Mouse (Mus musculus) MEL (cell line): ENCODE measurements at regions not wholly inside any gene's neighbourhood (a gene's known extent, or its start where the extent isn't known, plus 50 kb on each side); places are given as distances from the start of the nearest gene placed in this dataset.

Source experiments
- DNase-seq: peaks from one replicate; pipeline ENCODE4 v3.0.0; 2011; ENCODE audit warnings: low read depth, low spot score
- H3K27ac ChIP-seq: 2 replicates; pipeline ENCODE4 v1.5.1; 2012; ENCODE audit warnings: low read depth, mild to moderate bottlenecking, control low read depth, low read length, moderate library complexity; ENCODE audit not compliant: control insufficient read depth
- H3K27me3 ChIP-seq, 2 experiments: fragments of 150-350 bp in 1 of 2; sonication (generic) in 1 of 2; 2 replicates each; pipeline ENCODE4 v1.6.1; 2012; ENCODE audit warnings: low read length in 2 of 2, mild to moderate bottlenecking in 2 of 2, improper control_type of control experiment in 1 of 2, moderate library complexity in 1 of 2; ENCODE audit not compliant: insufficient read depth in 2 of 2, control insufficient read depth in 1 of 2
- H3K36me3 ChIP-seq, 2 experiments: 2 replicates each; pipeline ENCODE4 v1.6.1; 2012 to 2014; ENCODE audit warnings: low read length in 2 of 2, improper control_type of control experiment in 1 of 2, inconsistent platforms in 1 of 2, mild to moderate bottlenecking in 1 of 2; ENCODE audit not compliant: insufficient read depth in 2 of 2, control insufficient read depth in 1 of 2
- H3K4me1 ChIP-seq, 2 experiments: fragments of 150-350 bp in 1 of 2; sonication (generic) in 1 of 2; 2 replicates each; pipeline ENCODE4 v1.6.1; 2012; ENCODE audit warnings: low read length in 2 of 2, improper control_type of control experiment in 1 of 2, mild to moderate bottlenecking in 1 of 2; ENCODE audit not compliant: insufficient read depth in 2 of 2, control insufficient read depth in 1 of 2
- H3K4me3 ChIP-seq, 2 experiments: fragments of 150-350 bp in 1 of 2; sonication (generic) in 1 of 2; 2 replicates each; pipeline ENCODE4 v1.5.1; 2012; ENCODE audit warnings: low read depth in 2 of 2, low read length in 2 of 2, mild to moderate bottlenecking in 2 of 2, moderate library complexity in 2 of 2, control low read depth in 1 of 2, improper control_type of control experiment in 1 of 2; ENCODE audit not compliant: control insufficient read depth in 1 of 2, insufficient read depth in 1 of 2
- H3K79me2 ChIP-seq: 2 replicates; pipeline ENCODE4 v1.6.1; 2012; ENCODE audit warnings: mild to moderate bottlenecking, low read length, moderate library complexity; ENCODE audit not compliant: control insufficient read depth, poor library complexity, insufficient read depth
- H3K9ac ChIP-seq: 2 replicates; pipeline ENCODE4 v1.6.1; 2012; ENCODE audit warnings: low read depth, mild to moderate bottlenecking, control low read depth, low read length, moderate library complexity; ENCODE audit not compliant: control insufficient read depth, poor library complexity, severe bottlenecking
- H3K9me3 ChIP-seq: fragments of 150-350 bp; sonication (generic); replicated peaks from 2 replicates; pipeline ENCODE4 v1.6.1; 2012; ENCODE audit warnings: mild to moderate bottlenecking, low read length, improper control_type of control experiment, moderate library complexity; ENCODE audit not compliant: insufficient read depth
- BHLHE40 ChIP-seq: IDR thresholded peaks from 2 replicates; pipeline ENCODE4 v1.6.1; 2012; ENCODE audit warnings: low read depth, mild to moderate bottlenecking, inconsistent platforms, low read length, improper control_type of control experiment, borderline replicate concordance
- EP300 ChIP-seq, 2 experiments: IDR thresholded peaks; 2 replicates each; pipeline ENCODE4 v1.6.1; 2011; ENCODE audit warnings: improper control_type of control experiment in 2 of 2, low read length in 2 of 2, low read depth in 1 of 2, mild to moderate bottlenecking in 1 of 2
- ETS1 ChIP-seq: IDR thresholded peaks from 2 replicates; pipeline ENCODE4 v1.6.1; 2012; ENCODE audit warnings: low read depth, mild to moderate bottlenecking, inconsistent platforms, low read length, improper control_type of control experiment, moderate library complexity
- GABPA ChIP-seq: IDR thresholded peaks from 2 replicates; pipeline ENCODE4 v1.6.1; 2012; ENCODE audit warnings: low read depth, mild to moderate bottlenecking, inconsistent platforms, low read length, improper control_type of control experiment, moderate library complexity
- JUND ChIP-seq: IDR thresholded peaks from 2 replicates; pipeline ENCODE4 v1.6.1; 2011; ENCODE audit warnings: low read depth, mild to moderate bottlenecking, improper control_type of control experiment, low read length
- KAT2A ChIP-seq: conservative IDR thresholded peaks from 2 replicates; pipeline ENCODE4 v1.6.1; 2012; ENCODE audit warnings: low read depth, low read length, improper control_type of control experiment, inconsistent platforms
- MAFK ChIP-seq: IDR thresholded peaks from 2 replicates; pipeline ENCODE4 v1.6.1; 2011; ENCODE audit warnings: low read depth, mild to moderate bottlenecking, low read length, improper control_type of control experiment, borderline replicate concordance
- MAZ ChIP-seq: IDR thresholded peaks from 2 replicates; pipeline ENCODE4 v1.6.1; 2012; ENCODE audit warnings: low read depth, mild to moderate bottlenecking, inconsistent platforms, low read length, improper control_type of control experiment
- MEF2A ChIP-seq: IDR thresholded peaks from 2 replicates; pipeline ENCODE4 v1.6.1; 2014; ENCODE audit warnings: low read depth, mild to moderate bottlenecking, inconsistent platforms, low read length, improper control_type of control experiment; ENCODE audit not compliant: poor library complexity, insufficient replicate concordance, severe bottlenecking; ENCODE audit errors: extremely low read depth
- MXI1 ChIP-seq: IDR thresholded peaks from 2 replicates; pipeline ENCODE4 v1.6.1; 2011; ENCODE audit warnings: mild to moderate bottlenecking, low read depth, low read length, improper control_type of control experiment
- MYC ChIP-seq: IDR thresholded peaks from 2 replicates; pipeline ENCODE4 v1.6.1; 2011; ENCODE audit warnings: low read depth, mild to moderate bottlenecking, low read length, improper control_type of control experiment, moderate library complexity
- POLR2A ChIP-seq, 2 experiments: IDR thresholded peaks; 2 replicates each; pipeline ENCODE4 v1.6.1; 2011 to 2012; ENCODE audit warnings: low read length in 2 of 2, mild to moderate bottlenecking in 2 of 2, control low read depth in 1 of 2, improper control_type of control experiment in 1 of 2, low read depth in 1 of 2, moderate library complexity in 1 of 2; ENCODE audit not compliant: control insufficient read depth in 1 of 2, insufficient read depth in 1 of 2, poor library complexity in 1 of 2
- POLR2AphosphoS2 ChIP-seq: IDR thresholded peaks from 2 replicates; pipeline ENCODE4 v1.6.1; 2011; ENCODE audit warnings: low read length, improper control_type of control experiment
- POLR2AphosphoS5 ChIP-seq: IDR thresholded peaks from 2 replicates; pipeline ENCODE4 v1.6.1; 2012; ENCODE audit warnings: low read depth, borderline replicate concordance, mild to moderate bottlenecking, inconsistent platforms, low read length, moderate library complexity, mixed read lengths
- RCOR1 ChIP-seq: IDR thresholded peaks from 2 replicates; pipeline ENCODE4 v1.6.1; 2012; ENCODE audit warnings: low read depth, mild to moderate bottlenecking, inconsistent platforms, low read length, improper control_type of control experiment
- TAL1 ChIP-seq: IDR thresholded peaks from 2 replicates; pipeline ENCODE4 v1.6.1; 2012; ENCODE audit warnings: mild to moderate bottlenecking, inconsistent platforms, low read length, moderate library complexity, mixed read lengths
- TBP ChIP-seq: IDR thresholded peaks from 2 replicates; pipeline ENCODE4 v1.8.0; 2011; ENCODE audit warnings: low read depth, low read length, improper control_type of control experiment
- TCF12 ChIP-seq: IDR thresholded peaks from 2 replicates; pipeline ENCODE4 v1.6.1; 2014; ENCODE audit warnings: low read depth, mild to moderate bottlenecking, inconsistent platforms, low read length, improper control_type of control experiment, moderate library complexity
- USF2 ChIP-seq, 2 experiments: IDR thresholded peaks; 2 replicates each; pipeline ENCODE4 v1.6.1; 2011 to 2012; ENCODE audit warnings: improper control_type of control experiment in 2 of 2, low read length in 2 of 2, borderline replicate concordance in 1 of 2, inconsistent platforms in 1 of 2, low read depth in 1 of 2, mild to moderate bottlenecking in 1 of 2; ENCODE audit not compliant: insufficient read depth in 1 of 2
- ZC3H11A ChIP-seq: IDR thresholded peaks from 2 replicates; pipeline ENCODE4 v1.6.1; 2012; ENCODE audit warnings: low read depth, mild to moderate bottlenecking, inconsistent platforms, low read length, improper control_type of control experiment
- ZNF384 ChIP-seq: IDR thresholded peaks from 2 replicates; pipeline ENCODE4 v1.6.1; 2012; ENCODE audit warnings: low read depth, mild to moderate bottlenecking, inconsistent platforms, low read length, improper control_type of control experiment

- H3K4me3 ChIP-seq, result no peak overlapping the region
- no peaks in the 10 kb centered on the region for H3K36me3 ChIP-seq
- no peak overlapping the region for H3K9ac ChIP-seq
- no peaks in the 10 kb centered on the region for H3K27me3 ChIP-seq
- peak; percentile 78 for DNase-seq
- no peak for TF ChIP-seq TBP
- TF ChIP-seq USF2 (IDR thresholded peaks at IDR 0.05; ENCODE audit: borderline replicate concordance in 1 of 2, insufficient read depth in 1 of 2, low read depth in 1 of 2, low read length in 2 of 2), result no peak
- 0 out of 2 replicates have a peak, but pooled peaks have one; percentile 27 for TF ChIP-seq KAT2A
- no peak for TF ChIP-seq MAFK
- TF ChIP-seq RCOR1, result peak; percentile 61; the same call in 1 of the 2 replicates
- no peak for TF ChIP-seq ZC3H11A
- peak; percentile 72 to 74 for TF ChIP-seq EP300 (IDR thresholded peaks at IDR 0.05; ENCODE audit: low read depth in 1 of 2, low read length in 2 of 2)
- TF ChIP-seq MYC, result no peak
- peak; percentile 85 for TF ChIP-seq ETS1
- TF ChIP-seq TCF12, result peak; percentile 74
- TF ChIP-seq POLR2AphosphoS5, result no peak
- H3K27ac ChIP-seq, result no peak overlapping the region
- H3K4me1 ChIP-seq, result no peaks in the 10 kb centered on the region; a peak in 1 of 4 replicates
- H3K79me2 ChIP-seq, result no peaks in the 10 kb centered on the region
- H3K9me3 ChIP-seq, result no peaks in the 10 kb centered on the region
These were observed 717.2 kb upstream of the Gpc5 start for GRCm38 (mm10) chr14:114374847-114375246.

- Histone ChIP-seq H3K9ac (no peak overlapping the region), H3K9me3 (0 out of 2 replicates have a peak, but pooled peaks cover 2% of the 10 kb centered on the region), H3K4me3 (no peak overlapping the region), H3K27me3 (no peaks in the 10 kb centered on the region), H3K79me2 (no peaks in the 10 kb centered on the region), H3K27ac (no peak overlapping the region), H3K4me1 (no peaks in the 10 kb centered on the region), H3K36me3 (no peaks in the 10 kb centered on the region)
- TF ChIP-seq POLR2AphosphoS5 (no peak), GABPA (no peak), POLR2AphosphoS2 (no peak), MXI1 (no peak), MEF2A (no peak), ZNF384 (no peak), JUND (no peak), POLR2A (IDR thresholded peaks at IDR 0.05; ENCODE audit: control insufficient read depth in 1 of 2, insufficient read depth in 1 of 2, low read depth in 1 of 2, low read length in 2 of 2, poor library complexity in 1 of 2) (no peak), BHLHE40 (no peak), RCOR1 (no peak), MAZ (no peak), TAL1 (no peak), KAT2A (no peak)
- DNase-seq, result no peak
These were observed 693.0 kb upstream of the Gpc5 start for GRCm38 (mm10) chr14:114398861-114399557.
